Mouse (Mus musculus) liver, adult 2 months (tissue): Measurements from ENCODE around the gene Agpat1.

Experiments
- CTCF ChIP-seq: fragments of 200-500 bp; IDR thresholded peaks from 2 replicates; pipeline ENCODE4 v1.5.1; 2011; ENCODE audit warnings: low read depth, low read length, control low read depth
- POLR2A ChIP-seq: fragments of 200-500 bp; IDR thresholded peaks from 2 replicates; pipeline ENCODE4 v1.6.1; 2011; ENCODE audit warnings: low read length, control low read depth; ENCODE audit not compliant: insufficient read depth; ENCODE audit errors: extremely low read depth

DNA sequence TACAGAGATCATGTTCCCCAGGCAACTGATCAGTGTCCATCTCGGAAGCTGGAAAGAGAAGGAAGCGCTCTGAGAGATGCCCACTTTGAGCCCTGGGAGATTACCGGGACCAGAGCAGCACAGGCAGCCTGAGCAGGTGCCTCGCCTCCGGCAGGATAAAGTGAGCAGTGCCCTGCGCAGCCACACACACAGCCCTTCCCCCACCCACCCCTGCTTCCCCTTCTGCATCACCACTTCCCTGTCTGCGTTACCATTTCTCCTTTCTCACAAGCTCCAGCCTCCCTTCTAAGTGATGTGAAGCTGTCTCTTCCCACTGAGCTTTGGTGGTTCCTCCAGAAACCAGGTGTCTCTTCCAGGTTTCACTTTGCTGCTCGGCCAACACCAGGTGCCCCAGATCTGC, 42.9 kb upstream of the Agpat1 start:
- TF ChIP-seq CTCF (no peak), POLR2A (no peak)
